Mouse (Mus musculus) left cerebral cortex, adult 2 months (tissue): ENCODE data around the gene Utrn. TPM values are rescaled to one million over a fixed set of nuclear protein-coding genes. Genes with fewer than 3 reads are reported as not detected.
A peak's percentile ranks its signal among the peaks of the same experiment; 100 is the strongest.

ENCODE experiments used
- DNase-seq, 2 experiments: peaks; one replicate each; pipeline ENCODE4 v3.0.0; 2021 to 2022; ENCODE audit warnings: low spot score in 2 of 2, mixed read lengths in 1 of 2; ENCODE audit errors: extremely low spot score in 1 of 2
- H3K27ac ChIP-seq: fragments of 200-600 bp; 2 replicates; pipeline ENCODE4 v1.8.1; 2022
- H3K4me3 ChIP-seq: fragments of 200-600 bp; 2 replicates; pipeline ENCODE4 v1.8.1; 2022
- CTCF ChIP-seq: fragments of 200-600 bp; IDR thresholded peaks from 2 replicates; pipeline ENCODE4 v1.8.1; 2022; ENCODE audit warnings: antibody characterized with exemption, mild to moderate bottlenecking, moderate library complexity
- intact Hi-C: fragments of 180-260 bp; cut with DNase I; formaldehyde crosslinking; loops from one replicate; pipeline ENCODE4 v1.15.1; 2025
- total RNA-seq, 2 experiments: library from RNA; stranded (reverse); gene quantifications; 2 replicates each; pipeline ENCODE4 v1.2.3; 2021

The Utrn gene
- total RNA-seq, 2 experiments from 2014 or later, result 65.4 to 69.3 TPM

GRCm38 (mm10) chr10:12809702-12810101 is 59.5 kb downstream of the Utrn start:
- no peak overlapping the region for H3K27ac ChIP-seq
- TF ChIP-seq CTCF, result no peak
- no peak overlapping the region for H3K4me3 ChIP-seq
- intact Hi-C loops, result no loop called here
- no peak for DNase-seq

DNA sequence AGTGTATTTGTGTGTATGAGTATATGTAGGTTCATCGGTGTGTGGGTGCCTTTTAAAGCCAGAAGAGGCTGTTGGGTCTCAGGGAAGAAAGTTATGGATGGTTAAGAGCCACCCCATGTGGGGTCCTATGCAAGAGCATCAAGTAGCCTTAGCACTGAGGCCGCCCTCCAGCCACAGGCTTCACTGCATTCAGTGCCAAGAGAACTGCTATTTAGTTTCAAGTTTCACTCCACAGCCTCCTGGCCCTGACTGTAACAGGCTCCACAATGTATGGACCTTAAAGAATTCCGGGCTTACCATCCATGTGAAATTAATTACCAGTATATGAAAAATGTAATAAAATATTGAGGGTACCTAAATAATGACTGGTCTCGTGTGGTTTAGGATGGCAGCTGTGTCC is 60.7 kb downstream of the Utrn start:
- H3K4me3 ChIP-seq, result no peak overlapping the region
- intact Hi-C loops, result no loop called here
- H3K27ac ChIP-seq, result no peak overlapping the region
- DNase-seq, result no peak
- no peak for TF ChIP-seq CTCF

DNA sequence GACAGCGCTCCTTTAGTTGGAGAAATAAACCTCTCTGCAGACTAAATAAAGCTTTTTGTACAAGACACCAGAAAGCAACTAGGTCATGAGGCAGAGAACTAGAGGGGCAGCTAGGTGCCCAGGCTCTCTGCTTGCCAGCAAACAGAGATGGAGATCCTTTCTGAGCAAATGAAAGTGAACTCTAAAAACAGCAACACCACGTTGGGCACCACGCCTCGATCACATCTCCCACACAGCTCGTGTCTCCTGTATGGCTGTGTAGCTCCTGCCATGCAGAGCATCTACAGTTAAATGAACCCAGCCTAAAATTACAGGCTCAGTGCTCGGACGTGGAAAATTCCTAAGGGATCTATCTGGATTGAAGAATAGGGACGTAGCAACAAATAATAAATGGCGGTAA is 61.5 kb downstream of the Utrn start:
- no peak for TF ChIP-seq CTCF
- intact Hi-C loops, result no loop called here
- H3K27ac ChIP-seq, result no peak overlapping the region; the same call in 1 of the 2 replicates
- DNase-seq, result peak in 1 of 2 experiments; percentile 28
- no peak overlapping the region for H3K4me3 ChIP-seq

- intact Hi-C loops, result no loop called here
- TF ChIP-seq CTCF, result no peak
- no peak for DNase-seq
- Histone ChIP-seq H3K27ac (no peak overlapping the region), H3K4me3 (no peak overlapping the region)
These were observed 63.3 kb downstream of the Utrn start for GRCm38 (mm10) chr10:12805826-12806225.

GRCm38 (mm10) chr10:12803939-12804338 is 65.2 kb downstream of the Utrn start:
- no peak for TF ChIP-seq CTCF
- Histone ChIP-seq H3K27ac (no peak overlapping the region), H3K4me3 (no peak overlapping the region)
- no peak for DNase-seq
- intact Hi-C loops, result no loop called here

DNA sequence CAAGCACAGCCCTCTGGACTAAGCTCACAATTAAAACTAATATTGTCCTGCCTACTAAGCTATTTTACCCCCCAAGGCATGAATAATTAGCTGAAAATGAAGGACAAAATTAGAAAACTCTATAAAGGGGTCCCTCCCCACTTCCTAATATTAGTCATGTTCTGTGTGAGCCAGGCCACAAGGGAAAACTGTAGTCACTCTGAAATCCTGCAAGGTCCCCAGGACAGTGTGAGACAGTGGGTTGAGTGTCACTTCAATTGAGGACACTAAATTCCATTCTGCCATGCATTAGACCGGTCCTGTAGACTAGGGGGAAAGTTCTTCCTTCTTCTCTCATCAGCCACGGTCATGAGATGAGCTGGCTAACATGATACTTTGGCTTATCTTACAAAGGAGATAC is 69.7 kb downstream of the Utrn start:
- intact Hi-C loops, result no loop called here
- TF ChIP-seq CTCF, result no peak
- no peak for DNase-seq
- no peak overlapping the region for H3K27ac ChIP-seq
- no peak overlapping the region for H3K4me3 ChIP-seq

DNA sequence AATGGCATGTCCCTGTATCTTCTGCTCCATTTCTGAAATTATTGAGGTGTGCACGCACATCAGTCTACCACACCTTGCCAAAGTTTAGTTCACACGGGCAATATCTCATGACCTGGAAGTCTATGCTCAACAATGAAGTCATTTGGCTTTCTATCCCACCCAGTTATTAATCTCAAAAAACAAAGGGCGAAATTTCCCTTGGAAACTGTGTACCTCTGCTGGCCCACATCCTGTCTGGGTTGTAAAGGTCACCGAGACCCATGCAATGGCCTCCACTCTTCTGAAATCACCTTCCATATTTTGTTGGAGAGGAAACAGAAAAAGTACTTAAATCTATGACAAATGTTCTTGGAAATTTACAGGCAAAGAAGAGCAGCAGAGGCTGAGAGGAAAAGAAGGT is 70.9 kb downstream of the Utrn start:
- H3K4me3 ChIP-seq, result no peak overlapping the region
- no peak overlapping the region for H3K27ac ChIP-seq
- no peak for TF ChIP-seq CTCF
- DNase-seq, result no peak
- intact Hi-C loops, result no loop called here

DNA sequence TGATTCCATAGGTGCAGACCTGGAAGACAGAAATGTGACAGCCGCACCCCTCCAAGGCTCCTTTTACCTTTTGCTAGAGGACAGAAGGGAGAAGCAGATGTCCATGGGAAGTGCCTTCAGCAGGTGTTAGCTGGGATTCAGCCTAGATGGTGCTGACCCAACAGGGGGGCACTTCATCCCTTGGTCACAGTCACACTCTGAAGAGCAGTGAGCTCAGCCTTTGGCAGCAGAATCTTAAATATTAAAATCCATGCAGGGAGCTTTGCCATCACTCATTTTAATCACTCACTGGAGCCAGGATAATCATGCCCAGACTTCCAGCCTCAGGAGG is 72.7 kb downstream of the Utrn start:
- Histone ChIP-seq H3K4me3 (no peak overlapping the region), H3K27ac (no peak overlapping the region)
- no peak for DNase-seq
- intact Hi-C loops, result no loop called here
- no peak for TF ChIP-seq CTCF

GRCm38 (mm10) chr10:12795796-12796509 is 73.2 kb downstream of the Utrn start:
- no peak for DNase-seq
- intact Hi-C loops, result no loop called here
- H3K27ac ChIP-seq, result no peak overlapping the region
- H3K4me3 ChIP-seq, result no peak overlapping the region
- TF ChIP-seq CTCF, result no peak

DNA sequence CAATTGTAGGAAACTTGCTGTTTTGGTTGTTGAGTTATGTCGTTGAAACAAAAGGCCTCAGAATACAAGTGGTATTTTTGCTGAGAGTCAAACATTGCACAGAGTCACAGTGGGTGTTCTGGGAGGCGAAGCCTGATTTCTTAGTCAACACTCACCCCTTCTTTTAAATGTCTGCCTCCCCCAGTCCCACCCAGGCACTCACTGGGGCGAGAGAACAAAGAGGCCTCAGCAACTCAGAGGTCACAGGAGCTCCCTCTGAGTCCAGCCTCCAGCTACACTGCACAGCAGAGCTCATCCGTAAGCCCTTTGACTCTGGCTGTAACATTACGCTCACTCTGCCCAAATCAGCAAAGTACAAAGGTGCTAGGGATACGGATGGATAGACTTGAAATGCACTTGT is 77.1 kb downstream of the Utrn start:
- no peak for TF ChIP-seq CTCF
- H3K27ac ChIP-seq, result no peak overlapping the region; the same call in 1 of the 2 replicates
- DNase-seq, result no peak
- intact Hi-C loops, result no loop called here
- H3K4me3 ChIP-seq, result no peak overlapping the region

GRCm38 (mm10) chr10:12790881-12791280 is 78.3 kb downstream of the Utrn start:
- intact Hi-C loops, result no loop called here
- no peak for TF ChIP-seq CTCF

GRCm38 (mm10) chr10:12788529-12788928 is 80.6 kb downstream of the Utrn start:
- intact Hi-C loops, result no loop called here
- H3K4me3 ChIP-seq, result no peak overlapping the region
- DNase-seq, result no peak
- H3K27ac ChIP-seq, result no peak overlapping the region
- TF ChIP-seq CTCF, result no peak

More at GRCm38 (mm10) chr10:12790881-12791280, 78.3 kb downstream of the Utrn start:
- H3K4me3 ChIP-seq, result no peak overlapping the region
- DNase-seq, result no peak
- no peak overlapping the region for H3K27ac ChIP-seq

DNA sequence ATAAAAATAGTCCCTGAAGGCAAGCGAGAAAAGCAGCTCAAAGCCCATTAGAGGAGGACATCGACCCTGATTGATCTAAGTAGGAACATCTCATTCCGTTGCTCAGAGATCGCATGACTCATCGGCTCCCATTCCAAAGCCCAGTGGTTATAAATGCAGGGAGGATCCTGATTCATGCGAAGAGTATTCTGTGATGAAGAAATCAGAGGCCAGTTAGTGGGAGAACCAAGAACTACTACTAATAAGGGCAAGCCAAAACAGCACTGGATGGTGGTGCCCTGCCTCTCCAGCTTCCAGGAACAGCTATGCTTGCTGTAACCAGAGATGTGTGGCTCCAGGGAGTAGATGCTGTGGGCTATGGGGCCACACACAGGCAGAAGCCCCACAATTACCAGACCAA is 81.2 kb downstream of the Utrn start:
- no peak for DNase-seq
- intact Hi-C loops, result no loop called here
- no peak for TF ChIP-seq CTCF
- Histone ChIP-seq H3K27ac (no peak overlapping the region), H3K4me3 (no peak overlapping the region)
